Mouse (Mus musculus) spleen, adult 2 months (tissue): Measurements from ENCODE around the gene Scn5a.

ENCODE experiments used
- CTCF ChIP-seq: fragments of 200-500 bp; IDR thresholded peaks from 2 replicates; pipeline ENCODE4 v1.5.1; 2011; ENCODE audit warnings: mild to moderate bottlenecking, inconsistent platforms; ENCODE audit not compliant: insufficient read depth, insufficient read length, insufficient replicate concordance; ENCODE audit errors: extremely low read depth
- POLR2A ChIP-seq: fragments of 200-500 bp; IDR thresholded peaks from 2 replicates; pipeline ENCODE4 v1.6.1; 2011; ENCODE audit warnings: low read depth, low read length, inconsistent platforms

DNA sequence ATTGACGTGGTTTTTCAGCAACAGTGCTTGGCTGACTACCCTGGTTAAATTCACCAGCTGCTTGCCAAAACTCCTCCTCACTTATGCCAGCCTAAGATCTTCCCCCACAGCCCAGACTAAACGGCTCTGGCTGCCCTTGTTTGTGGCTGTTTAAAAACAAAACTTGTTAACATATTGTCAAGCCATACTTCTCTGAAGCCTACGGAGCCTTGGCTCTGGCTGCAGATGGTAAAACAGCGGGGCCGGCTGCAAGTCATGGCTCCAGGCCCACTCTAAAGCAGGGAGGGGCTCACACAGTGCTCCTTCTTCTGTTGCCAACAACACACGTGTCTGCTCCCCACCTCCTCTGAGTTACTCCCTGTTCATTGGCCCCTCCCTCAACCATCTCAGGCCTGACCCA is 67.9 kb downstream of the Scn5a start:
- TF ChIP-seq POLR2A, result no peak
- no peak for TF ChIP-seq CTCF
